Mouse (Mus musculus) C2C12 (cell line): Measurements from ENCODE around the gene Shb. TPM values are rescaled to one million over a fixed set of nuclear protein-coding genes. Genes with fewer than 3 reads are reported as not detected.

Experiments
- H3K27me3 ChIP-seq: one replicate; pipeline ENCODE4 v1.6.1; 2011; ENCODE audit not compliant: control insufficient read depth, insufficient read depth, insufficient read length
- H3K36me3 ChIP-seq: one replicate; pipeline ENCODE4 v1.6.1; 2011; ENCODE audit not compliant: control insufficient read depth, insufficient read depth
- H3K4me3 ChIP-seq: one replicate; pipeline ENCODE4 v1.5.1; 2011; ENCODE audit warnings: mild to moderate bottlenecking, control low read depth; ENCODE audit not compliant: poor library complexity, insufficient read depth, severe bottlenecking
- H3K79me2 ChIP-seq: one replicate; pipeline ENCODE4 v1.6.1; 2011; ENCODE audit not compliant: control insufficient read depth, insufficient read depth
- H3K79me3 ChIP-seq: one replicate; pipeline ENCODE4 v1.6.1; 2011; ENCODE audit warnings: low read depth, control low read depth
- H3ac ChIP-seq: one replicate; pipeline ENCODE3; 2011; ENCODE audit warnings: low read depth; ENCODE audit not compliant: control insufficient read depth, insufficient read length
- CEBPB ChIP-seq: IDR thresholded peaks from one replicate; pipeline ENCODE4 v1.6.1; 2011; ENCODE audit warnings: low read depth, mild to moderate bottlenecking, control low read depth, moderate library complexity
- CTCF ChIP-seq: IDR thresholded peaks from one replicate; pipeline ENCODE4 v1.5.1; 2011; ENCODE audit not compliant: control insufficient read depth, insufficient read depth, insufficient read length
- FOSL1 ChIP-seq: IDR thresholded peaks from one replicate; pipeline ENCODE4 v1.8.0; 2011; ENCODE audit warnings: mild to moderate bottlenecking, low read length; ENCODE audit not compliant: poor library complexity, insufficient read depth, severe bottlenecking
- MAX ChIP-seq: IDR thresholded peaks from one replicate; pipeline ENCODE4 v1.6.1; 2011; ENCODE audit warnings: mild to moderate bottlenecking, control low read depth
- MYOD1 ChIP-seq: IDR thresholded peaks from one replicate; pipeline ENCODE4 v1.6.1; 2011; ENCODE audit warnings: low read depth; ENCODE audit not compliant: control insufficient read depth, insufficient read length
- MYOG ChIP-seq: IDR thresholded peaks from one replicate; pipeline ENCODE4 v1.6.1; 2011; ENCODE audit not compliant: control insufficient read depth, insufficient read length; ENCODE audit errors: extremely low read depth
- USF1 ChIP-seq: IDR thresholded peaks from one replicate; pipeline ENCODE4 v1.6.1; 2011; ENCODE audit warnings: low read depth, mild to moderate bottlenecking, control low read depth, moderate library complexity
- polyA plus RNA-seq: library from polyadenylated mRNA; unstranded; fragments of >200 nt; fragmentation: generic; extraction: Trizol; gene quantifications from one replicate; pipeline ENCODE4 v1.2.1, GENCODE M21; 2012; ENCODE audit warnings: missing spikeins

Gene Shb
- polyA plus RNA-seq, 1 experiment, result 35.1 TPM

- H3K4me3 ChIP-seq, result no peak overlapping the region
- peaks cover 4% of the 10 kb centered on the region for H3K36me3 ChIP-seq
- H3K79me2 ChIP-seq, result peaks cover 85% of the 10 kb centered on the region
- TF ChIP-seq FOSL1 (no peak), MYOD1 (peak; percentile 29), MAX (no peak), CEBPB (no peak), MYOG (no peak), CTCF (no peak), USF1 (no peak)
- peaks cover 14% of the 10 kb centered on the region for H3K79me3 ChIP-seq
- H3ac ChIP-seq, result no peak overlapping the region
- no peaks in the 10 kb centered on the region for H3K27me3 ChIP-seq
Observed at GRCm38 (mm10) chr4:45474832-45475231, 57.4 kb downstream of the Shb start.

DNA sequence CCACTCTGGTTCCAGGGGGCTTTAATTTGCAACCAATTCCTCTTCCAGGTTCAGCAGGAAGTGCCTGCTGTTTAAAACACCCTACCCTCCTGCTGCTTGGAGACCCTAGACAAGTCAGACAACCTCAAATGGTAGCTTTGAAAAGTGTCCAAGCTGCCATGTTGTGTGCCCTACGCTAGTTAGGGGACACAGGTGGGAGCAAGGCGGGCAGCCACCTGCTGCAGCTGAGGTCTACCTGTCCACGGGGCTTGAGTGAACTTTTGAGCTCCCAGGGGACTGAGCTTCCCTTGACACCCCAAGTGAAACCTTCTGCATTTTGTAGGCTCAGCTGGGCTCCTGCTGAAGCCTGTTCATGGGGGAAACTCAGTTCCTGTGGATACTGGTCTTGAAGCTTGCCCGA is 58.1 kb downstream of the Shb start:
- Histone ChIP-seq H3K27me3 (no peaks in the 10 kb centered on the region), H3K36me3 (peaks cover 4% of the 10 kb centered on the region), H3K79me3 (peaks cover 18% of the 10 kb centered on the region), H3K79me2 (peaks cover 85% of the 10 kb centered on the region), H3K4me3 (no peak overlapping the region), H3ac (no peak overlapping the region)
- TF ChIP-seq USF1, result no peak
- no peak for TF ChIP-seq CEBPB
- TF ChIP-seq MAX, result no peak
- TF ChIP-seq CTCF, result no peak
- no peak for TF ChIP-seq MYOD1
- no peak for TF ChIP-seq FOSL1
- TF ChIP-seq MYOG, result no peak

DNA sequence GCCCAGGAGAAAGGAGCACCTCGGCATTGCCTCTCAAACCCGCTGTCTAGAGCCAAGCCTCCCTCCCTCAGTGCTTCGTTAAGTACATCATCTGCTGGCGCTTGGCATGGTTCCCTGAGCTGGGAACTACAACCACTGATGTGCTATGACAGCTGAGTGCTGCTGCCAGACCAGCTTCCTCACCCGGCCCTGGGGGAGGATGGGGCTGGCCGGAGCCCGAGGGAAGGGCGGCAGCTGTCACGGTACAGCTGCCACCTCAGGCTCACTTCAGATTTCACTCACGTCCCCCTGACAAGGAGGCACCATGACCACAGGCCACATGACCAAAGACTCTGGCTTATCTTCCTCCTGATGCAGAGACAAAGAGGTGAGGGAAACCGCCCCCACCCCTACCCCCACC is 59.1 kb downstream of the Shb start:
- H3K36me3 ChIP-seq, result peaks cover 4% of the 10 kb centered on the region
- H3K79me2 ChIP-seq, result peaks cover 88% of the 10 kb centered on the region
- H3K27me3 ChIP-seq, result no peaks in the 10 kb centered on the region
- TF ChIP-seq MYOD1 (peak; percentile 99), CTCF (no peak), USF1 (peak; percentile 81), CEBPB (no peak), MAX (peak; percentile 11), FOSL1 (no peak), MYOG (no peak)
- peaks cover 21% of the 10 kb centered on the region for H3K79me3 ChIP-seq
- no peak overlapping the region for H3K4me3 ChIP-seq
- no peak overlapping the region for H3ac ChIP-seq

- Histone ChIP-seq H3K4me3 (no peak overlapping the region), H3K79me2 (peaks cover 92% of the 10 kb centered on the region), H3K36me3 (peaks cover 4% of the 10 kb centered on the region), H3ac (no peak overlapping the region), H3K79me3 (peaks cover 23% of the 10 kb centered on the region), H3K27me3 (no peaks in the 10 kb centered on the region)
- TF ChIP-seq CTCF (no peak), MYOD1 (peak; percentile 73), MAX (peak; percentile 15), CEBPB (no peak), MYOG (no peak)
Observed at GRCm38 (mm10) chr4:45472706-45473105, 59.6 kb downstream of the Shb start.

- H3K79me2 ChIP-seq, result peaks cover 92% of the 10 kb centered on the region
- H3K27me3 ChIP-seq, result no peaks in the 10 kb centered on the region
- TF ChIP-seq MYOD1, result no peak
Observed at GRCm38 (mm10) chr4:45471654-45472556, 60.4 kb downstream of the Shb start.

DNA sequence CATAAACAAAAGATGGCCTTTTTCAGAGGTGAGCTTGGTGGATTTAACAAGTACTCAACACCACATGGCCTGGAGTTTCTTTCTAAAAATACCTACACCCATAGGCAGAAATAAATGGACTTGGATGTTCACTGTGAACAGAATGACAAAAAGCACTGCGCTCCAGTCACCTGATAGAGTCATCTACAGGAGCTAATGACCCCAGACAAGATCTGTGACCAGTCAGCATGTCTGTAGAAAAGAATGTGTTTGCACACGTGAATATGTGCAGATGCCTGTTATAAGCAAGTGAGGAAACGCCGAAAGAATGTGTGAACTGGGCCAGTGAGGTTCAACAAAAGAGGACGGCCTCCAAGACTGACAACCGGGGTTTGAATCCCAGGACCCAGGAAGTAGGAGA is 63.2 kb downstream of the Shb start:
- Histone ChIP-seq H3K79me2 (peaks cover 93% of the 10 kb centered on the region), H3K79me3 (peaks cover 29% of the 10 kb centered on the region), H3K27me3 (no peaks in the 10 kb centered on the region), H3ac (no peak overlapping the region), H3K36me3 (peaks cover 16% of the 10 kb centered on the region), H3K4me3 (no peak overlapping the region)
- no peak for TF ChIP-seq CTCF
- no peak for TF ChIP-seq FOSL1
- TF ChIP-seq MYOG, result no peak
- TF ChIP-seq MYOD1, result no peak
- no peak for TF ChIP-seq USF1
- TF ChIP-seq MAX, result no peak

More at GRCm38 (mm10) chr4:45471654-45472556, 60.4 kb downstream of the Shb start:
- peaks cover 20% of the 10 kb centered on the region for H3K79me3 ChIP-seq
- H3ac ChIP-seq, result peak overlapping the region; percentile 20
- no peak overlapping the region for H3K4me3 ChIP-seq
- peaks cover 4% of the 10 kb centered on the region for H3K36me3 ChIP-seq
